Mouse (Mus musculus) embryo, embryonic 10.5 days (tissue): Measurements from ENCODE around the gene Ptpre.
"Not testable (repeated sequence)": the region's sequence is repeated elsewhere in the genome, so short reads cannot be mapped to it uniquely, and the experiment has no call there.

ENCODE experiments used
- DNase-seq: peaks from one replicate; pipeline ENCODE4 v3.0.0-alpha.2; 2015; ENCODE audit warnings: low spot score

Gene Ptpre

GRCm38 (mm10) chr7:135696127-135696526, 158.8 kb downstream of the Ptpre start:
- no peak for DNase-seq

GRCm38 (mm10) chr7:135697021-135697740, 159.9 kb downstream of the Ptpre start:
- not testable (repeated sequence) for DNase-seq

- no peak for DNase-seq
Observed at GRCm38 (mm10) chr7:135698362-135698761, 161.1 kb downstream of the Ptpre start.

- not testable (repeated sequence) for DNase-seq
Observed at GRCm38 (mm10) chr7:135699351-135699750, 162.1 kb downstream of the Ptpre start.

- DNase-seq: no peak
Observed at GRCm38 (mm10) chr7:135703600-135704148, 166.4 kb downstream of the Ptpre start.

- no peak for DNase-seq
Observed at GRCm38 (mm10) chr7:135704251-135704650, 167.0 kb downstream of the Ptpre start.

- DNase-seq: no peak
Observed at GRCm38 (mm10) chr7:135705083-135705482, 167.8 kb downstream of the Ptpre start.

- no peak for DNase-seq
Observed at GRCm38 (mm10) chr7:135705753-135706152, 168.5 kb downstream of the Ptpre start.

GRCm38 (mm10) chr7:135710702-135711101, 173.4 kb downstream of the Ptpre start:
- DNase-seq: no peak

GRCm38 (mm10) chr7:135712534-135712933, 175.3 kb downstream of the Ptpre start:
- DNase-seq: no peak

GRCm38 (mm10) chr7:135713326-135713725, 176.0 kb downstream of the Ptpre start:
- no peak for DNase-seq

GRCm38 (mm10) chr7:135715166-135715565, 177.9 kb downstream of the Ptpre start:
- DNase-seq: peak; percentile 45

GRCm38 (mm10) chr7:135715642-135716444, 178.6 kb downstream of the Ptpre start, which contains the start of gene Mki67:
Gene Mki67, minus strand, starts transcription at chr7:135716361.
- peak; percentile 45 for DNase-seq

GRCm38 (mm10) chr7:135716445-135716877, 179.2 kb downstream of the Ptpre start:
- peak; percentile 97 for DNase-seq

GRCm38 (mm10) chr7:135716968-135717557, 179.8 kb downstream of the Ptpre start:
- DNase-seq: no peak

GRCm38 (mm10) chr7:135721436-135721992, 184.2 kb downstream of the Ptpre start:
- DNase-seq: no peak

- no peak for DNase-seq
Observed at GRCm38 (mm10) chr7:135722011-135722838, 184.9 kb downstream of the Ptpre start.

GRCm38 (mm10) chr7:135723672-135724341, 186.5 kb downstream of the Ptpre start:
- no peak for DNase-seq

GRCm38 (mm10) chr7:135726707-135727106, 189.4 kb downstream of the Ptpre start:
- no peak for DNase-seq

- no peak for DNase-seq
Observed at GRCm38 (mm10) chr7:135728038-135728437, 190.8 kb downstream of the Ptpre start.

GRCm38 (mm10) chr7:135734379-135734778, 197.1 kb downstream of the Ptpre start:
- DNase-seq: no peak
